Mouse (Mus musculus): ENCODE data around the gene Acss1. TPM values are rescaled to one million over a fixed set of nuclear protein-coding genes. Genes with fewer than 3 reads are reported as not detected.

Acss1 gene
- polyA plus RNA-seq, 2 experiments, result 30.3 to 34.1 TPM

DNA sequence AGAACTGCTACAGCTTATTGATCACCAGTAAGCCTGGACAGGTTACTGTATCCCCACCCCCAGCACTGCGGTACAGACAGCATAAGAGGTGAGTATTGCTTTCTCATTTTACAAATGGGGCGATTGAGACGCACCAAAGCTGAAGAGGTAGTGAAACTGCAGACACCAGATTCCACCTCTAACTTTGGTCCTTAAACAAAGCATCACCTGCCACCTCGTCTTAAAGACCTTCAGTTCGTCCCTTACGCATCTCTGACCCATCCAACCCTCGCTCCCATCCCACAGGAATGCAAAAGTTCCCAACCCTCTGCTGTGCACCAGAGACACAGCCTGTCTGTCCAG is 1.6 kb downstream of the Acss1 start:
- H3K4me2 ChIP-seq (ENCODE audit: low read depth), result peak overlapping the region; percentile 96
- DNase-seq (ENCODE audit: low read depth in 3 of 3, low spot score in 3 of 3), result no peak
- H3K4me1 ChIP-seq (replicated peaks; ENCODE audit: control insufficient read depth in 2 of 2, insufficient read depth in 2 of 2, low read length in 1 of 2), result peaks cover 40 to 63% of the 10 kb centered on the region in 2 experiments
- H3K27ac ChIP-seq, result peak overlapping the region; percentile 87
- TF ChIP-seq CTCF (IDR thresholded peaks at IDR 0.05; ENCODE audit: low read depth) (no peak), EP300 (IDR thresholded peaks at IDR 0.05; ENCODE audit: low read depth) (no peak)
- no peak for ATAC-seq (ENCODE audit: insufficient read depth)
- H3K36me3 ChIP-seq (replicated peaks; ENCODE audit: control insufficient read depth, insufficient read depth, low read depth), result no peaks in the 10 kb centered on the region
- peak overlapping the region; percentile 90 for H3K9ac ChIP-seq (replicated peaks)
- H3K4me3 ChIP-seq (ENCODE audit: insufficient read depth in 1 of 2, low read depth in 2 of 2, low read length in 2 of 2), result peak overlapping the region; percentile 93 to 96
- no peaks in the 10 kb centered on the region for H3K27me3 ChIP-seq (ENCODE audit: control insufficient read depth, insufficient read depth, low read length)
- H3K9me3 ChIP-seq (ENCODE audit: control insufficient read depth, low read length), result no peaks in the 10 kb centered on the region
- WGBS (ENCODE audit: insufficient replicate concordance), result 24% methylated on average over 7 of the region's 7 CpGs

- DNase-seq (ENCODE audit: low read depth in 3 of 3, low spot score in 3 of 3) (peak; percentile 70 to 81 (median 74)), ATAC-seq (ENCODE audit: insufficient read depth) (peak; percentile 73)
- H3K9ac ChIP-seq (replicated peaks), result peak overlapping the region; percentile 61
- TF ChIP-seq EP300 (IDR thresholded peaks at IDR 0.05; ENCODE audit: low read depth) (peak; percentile 78), CTCF (IDR thresholded peaks at IDR 0.05; ENCODE audit: low read depth) (no peak)
- H3K4me2 ChIP-seq (ENCODE audit: low read depth), result peak overlapping the region; percentile 96
- H3K27me3 ChIP-seq (ENCODE audit: control insufficient read depth, insufficient read depth, low read length), result no peaks in the 10 kb centered on the region
- H3K4me1 ChIP-seq (replicated peaks; ENCODE audit: control insufficient read depth in 2 of 2, insufficient read depth in 2 of 2, low read length in 1 of 2), result peaks cover 40 to 63% of the 10 kb centered on the region in 2 experiments
- H3K27ac ChIP-seq, result peak overlapping the region; percentile 83
- no peaks in the 10 kb centered on the region for H3K36me3 ChIP-seq (replicated peaks; ENCODE audit: control insufficient read depth, insufficient read depth, low read depth)
- peak overlapping the region; percentile 60 to 96 for H3K4me3 ChIP-seq (ENCODE audit: insufficient read depth in 1 of 2, low read depth in 2 of 2, low read length in 2 of 2)
- 5% methylated on average over 10 of the region's 10 CpGs for WGBS (ENCODE audit: insufficient replicate concordance)
- no peaks in the 10 kb centered on the region for H3K9me3 ChIP-seq (ENCODE audit: control insufficient read depth, low read length)
Observed at GRCm38 (mm10) chr2:150665534-150666451, 2.5 kb downstream of the Acss1 start.

GRCm38 (mm10) chr2:150665006-150665405 is 3.3 kb downstream of the Acss1 start:
- WGBS (ENCODE audit: insufficient replicate concordance), result 11% methylated on average over 2 of the region's 2 CpGs
- Histone ChIP-seq H3K4me2 (ENCODE audit: low read depth) (peak overlapping the region; percentile 96), H3K36me3 (replicated peaks; ENCODE audit: control insufficient read depth, insufficient read depth, low read depth) (peaks cover 3% of the 10 kb centered on the region; the same call in 1 of the 2 replicates), H3K9me3 (ENCODE audit: control insufficient read depth, low read length) (no peaks in the 10 kb centered on the region), H3K4me1 (replicated peaks; ENCODE audit: control insufficient read depth in 2 of 2, insufficient read depth in 2 of 2, low read length in 1 of 2) (peaks cover 40 to 67% of the 10 kb centered on the region in 2 experiments), H3K9ac (replicated peaks) (peak overlapping the region; percentile 61), H3K27me3 (ENCODE audit: control insufficient read depth, insufficient read depth, low read length) (no peaks in the 10 kb centered on the region), H3K27ac (peak overlapping the region; percentile 83), H3K4me3 (ENCODE audit: insufficient read depth in 1 of 2, low read depth in 2 of 2, low read length in 2 of 2) (peak overlapping the region; percentile 60 to 96)
- DNase-seq (ENCODE audit: low read depth in 3 of 3, low spot score in 3 of 3) (peak in 1 of 3 experiments; percentile 37), ATAC-seq (ENCODE audit: insufficient read depth) (no peak)
- no peak for TF ChIP-seq CTCF (IDR thresholded peaks at IDR 0.05; ENCODE audit: low read depth)
- peak; percentile 54 for TF ChIP-seq EP300 (IDR thresholded peaks at IDR 0.05; ENCODE audit: low read depth)

DNA sequence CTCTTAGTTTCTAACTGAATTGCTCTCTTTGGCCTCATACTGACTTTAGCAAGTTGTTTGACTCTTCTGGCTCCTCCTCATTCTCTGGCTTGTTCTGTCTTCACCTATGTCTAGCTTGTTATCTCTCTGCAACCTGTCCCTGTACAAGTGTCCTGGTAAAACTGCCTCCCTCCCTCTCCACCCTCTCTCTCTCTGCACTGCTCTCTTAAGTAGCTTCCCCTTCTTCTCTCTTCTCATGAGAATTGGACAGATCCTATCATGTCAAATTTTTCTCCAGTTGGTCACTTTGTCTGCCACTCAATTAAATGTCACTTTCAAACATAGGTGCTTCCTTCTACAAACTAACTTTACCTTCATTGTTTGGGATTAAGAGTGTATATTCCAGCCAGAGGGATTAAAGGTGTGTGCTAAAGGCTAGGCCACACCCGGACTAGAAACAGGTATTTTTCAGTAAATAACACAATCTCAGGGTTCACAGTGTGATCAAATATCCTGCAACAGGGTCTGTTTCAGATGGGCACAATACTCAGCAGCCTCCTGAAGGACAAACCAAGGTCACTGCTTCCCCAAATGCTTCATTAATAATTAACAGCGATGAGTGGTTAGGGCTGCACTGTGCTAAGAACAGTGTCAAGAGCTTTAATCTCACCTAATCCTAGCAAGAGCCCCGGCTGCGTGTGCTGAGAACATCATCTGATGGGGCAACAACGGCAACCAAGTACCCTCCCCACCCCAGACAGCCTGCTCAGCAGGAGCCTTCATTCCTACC is 4.0 kb downstream of the Acss1 start:
- Histone ChIP-seq H3K9me3 (ENCODE audit: control insufficient read depth, low read length) (no peaks in the 10 kb centered on the region), H3K27me3 (ENCODE audit: control insufficient read depth, insufficient read depth, low read length) (no peaks in the 10 kb centered on the region), H3K4me1 (replicated peaks; ENCODE audit: control insufficient read depth in 2 of 2, insufficient read depth in 2 of 2, low read length in 1 of 2) (peaks cover 40 to 63% of the 10 kb centered on the region in 2 experiments), H3K4me2 (ENCODE audit: low read depth) (peak overlapping the region; percentile 96), H3K9ac (replicated peaks) (peak overlapping the region; percentile 61), H3K4me3 (ENCODE audit: insufficient read depth in 1 of 2, low read depth in 2 of 2, low read length in 2 of 2) (peak overlapping the region; percentile 60 to 96), H3K36me3 (replicated peaks; ENCODE audit: control insufficient read depth, insufficient read depth, low read depth) (peaks cover 7% of the 10 kb centered on the region), H3K27ac (peak overlapping the region; percentile 83)
- 38% methylated on average over 5 of the region's 5 CpGs for WGBS (ENCODE audit: insufficient replicate concordance)
- DNase-seq (ENCODE audit: low read depth in 3 of 3, low spot score in 3 of 3) (peak in 1 of 3 experiments; percentile 37), ATAC-seq (ENCODE audit: insufficient read depth) (no peak)
- TF ChIP-seq EP300 (IDR thresholded peaks at IDR 0.05; ENCODE audit: low read depth) (no peak), CTCF (IDR thresholded peaks at IDR 0.05; ENCODE audit: low read depth) (no peak)
